Comparison of ENCODE assay signal across 16 mouse cellular contexts in the genomic region with DNA sequence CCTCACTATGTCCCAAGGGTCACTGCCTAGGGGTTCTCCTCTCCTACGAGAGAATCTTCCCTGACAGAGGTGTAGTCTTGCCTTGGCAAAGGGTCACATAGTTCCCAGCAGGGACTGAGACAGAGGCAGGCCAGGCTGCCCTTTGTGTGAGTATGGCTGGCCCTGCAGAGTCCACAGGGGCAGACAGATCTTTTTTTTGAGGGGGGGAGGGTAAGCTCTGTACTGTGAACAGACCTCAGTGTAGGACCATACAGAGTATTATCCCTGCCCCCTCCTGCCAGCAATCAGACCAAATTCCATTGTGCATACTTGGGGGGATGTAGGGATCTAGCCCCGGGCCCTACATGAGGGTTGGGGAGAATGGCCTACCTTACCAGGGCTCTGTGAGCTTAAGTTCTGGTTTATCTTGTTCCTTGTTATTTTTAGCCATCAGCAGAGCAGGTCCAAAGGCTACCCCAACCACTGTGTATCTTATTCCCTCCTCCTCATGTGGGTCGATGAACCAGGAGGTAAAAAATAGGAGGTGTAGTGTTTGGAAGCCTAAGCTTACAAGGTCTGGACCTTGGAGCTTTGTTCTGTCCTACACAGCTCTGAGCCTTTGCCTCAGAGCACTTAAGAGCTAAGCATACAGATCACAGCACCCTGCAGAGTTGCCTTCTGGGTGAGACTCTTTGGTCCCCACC. TPM values are rescaled to one million over a fixed set of nuclear protein-coding genes. Genes with fewer than 3 reads are reported as not detected.
A peak's percentile ranks its signal among the peaks of the same experiment; 100 is the strongest.
DNase-seq lines count a peak whose midpoint lies in the region; ATAC-seq and TF ChIP-seq lines count a peak whose summit lies in the region.
"Had no signal": no experiment of that assay in that cellular context is flagged by ENCODE, and none has a peak within 500 bp of the region (broad histone marks: within the 10 kb centered on the region; RNA-seq: fewer than 3 reads in every experiment).

No protein-coding gene starts in this region.

- no peak overlapping the region for H3K4me3 ChIP-seq in heart, embryonic 15.5 days
- H3K4me3 ChIP-seq in embryonic facial prominence, embryonic 11.5 days (ENCODE audit: low read depth, low read length) = no peak overlapping the region
- no peak overlapping the region for H3K4me3 ChIP-seq in intestine, postnatal 0 days (ENCODE audit: low read depth, low read length)
- H3K4me3 ChIP-seq in stomach, embryonic 15.5 days (replicated peaks) = no peak overlapping the region
- no peak overlapping the region for H3K4me3 ChIP-seq in forebrain, embryonic 15.5 days
- H3K4me3 ChIP-seq: forebrain, embryonic 10.5 days; hindbrain, embryonic 15.5 days; kidney, embryonic 15.5 days; midbrain, embryonic 12.5 days; neural tube, embryonic 15.5 days had no signal

- peak overlapping the region; percentile 59 for H3K27ac ChIP-seq in heart, embryonic 15.5 days
- no peak overlapping the region for H3K27ac ChIP-seq in embryonic facial prominence, embryonic 11.5 days (replicated peaks; ENCODE audit: low read depth, low read length)
- H3K27ac ChIP-seq in intestine, postnatal 0 days (ENCODE audit: low read depth, low read length) = 0 out of 2 replicates have a peak overlapping the region, but pooled peaks have one; percentile 2
- H3K27ac ChIP-seq in stomach, embryonic 15.5 days = peak overlapping the region; percentile 21; the same call in 1 of the 2 replicates
- no peak overlapping the region for H3K27ac ChIP-seq in forebrain, embryonic 15.5 days (replicated peaks)
- H3K27ac ChIP-seq: forebrain, embryonic 10.5 days; hindbrain, embryonic 15.5 days; kidney, embryonic 15.5 days; midbrain, embryonic 12.5 days; neural tube, embryonic 15.5 days had no signal

- no peak; the same call in 1 of the 2 replicates for ATAC-seq in heart, embryonic 15.5 days (replicated peaks; ENCODE audit: insufficient number of reproducible peaks, insufficient read depth, low FRiP score, low read depth)
- 0 out of 2 replicates have a peak, but pooled peaks have one; percentile 40 for ATAC-seq in embryonic facial prominence, embryonic 11.5 days (replicated peaks; ENCODE audit: insufficient number of reproducible peaks, low FRiP score, low TSS enrichment, low read depth)
- ATAC-seq in intestine, postnatal 0 days = peak; percentile 76
- peak; percentile 57; the same call in 1 of the 2 replicates for ATAC-seq in stomach, embryonic 15.5 days (ENCODE audit: insufficient read depth, low FRiP score, low read depth)
- no peak for ATAC-seq in forebrain, embryonic 15.5 days (replicated peaks)

- DNase-seq in heart, postnatal 4 days = no peak
- DNase-seq in embryonic facial prominence, embryonic 11.5 days (ENCODE audit: low spot score) = no peak
- DNase-seq in lung, postnatal 14 days = no peak
- DNase-seq: cerebellum, adult 11 months; cerebellum, postnatal 36 days; lung, adult 18-20 months; thymus, postnatal 25 days had no signal

- peaks cover 4% of the 10 kb centered on the region; the same call in 1 of the 2 replicates for H3K36me3 ChIP-seq in heart, embryonic 15.5 days
- H3K36me3 ChIP-seq in embryonic facial prominence, embryonic 11.5 days (replicated peaks; ENCODE audit: control insufficient read depth, insufficient read depth, low read depth, low read length) = peaks cover 2% of the 10 kb centered on the region
- H3K36me3 ChIP-seq in intestine, postnatal 0 days (ENCODE audit: control insufficient read depth, insufficient read depth) = no peaks in the 10 kb centered on the region
- no peaks in the 10 kb centered on the region for H3K36me3 ChIP-seq in stomach, embryonic 15.5 days
- H3K36me3 ChIP-seq in forebrain, embryonic 15.5 days = 0 out of 2 replicates have a peak, but pooled peaks cover 5% of the 10 kb centered on the region
- H3K36me3 ChIP-seq: hindbrain, embryonic 15.5 days had no signal

- H3K9ac ChIP-seq in heart, embryonic 15.5 days = no peak overlapping the region
- no peak overlapping the region for H3K9ac ChIP-seq in embryonic facial prominence, embryonic 11.5 days (replicated peaks; ENCODE audit: low read length)
- H3K9ac ChIP-seq in intestine, postnatal 0 days (ENCODE audit: low read depth, low read length) = no peak overlapping the region
- H3K9ac ChIP-seq in stomach, embryonic 15.5 days = no peak overlapping the region
- no peak overlapping the region for H3K9ac ChIP-seq in forebrain, embryonic 15.5 days (replicated peaks)
- H3K9ac ChIP-seq: hindbrain, embryonic 15.5 days; kidney, embryonic 15.5 days; midbrain, embryonic 12.5 days; neural tube, embryonic 15.5 days had no signal

- H3K4me1 ChIP-seq in heart, embryonic 15.5 days (replicated peaks) = peaks cover 33% of the 10 kb centered on the region
- H3K4me1 ChIP-seq in embryonic facial prominence, embryonic 11.5 days (ENCODE audit: control insufficient read depth, insufficient read depth, low read length) = no peaks in the 10 kb centered on the region
- no peaks in the 10 kb centered on the region for H3K4me1 ChIP-seq in intestine, postnatal 0 days (replicated peaks; ENCODE audit: control insufficient read depth, insufficient read depth, low read length)
- H3K4me1 ChIP-seq in stomach, embryonic 15.5 days = no peaks in the 10 kb centered on the region
- H3K4me1 ChIP-seq in forebrain, embryonic 15.5 days = no peaks in the 10 kb centered on the region
- H3K4me1 ChIP-seq: forebrain, embryonic 10.5 days; hindbrain, embryonic 15.5 days; kidney, embryonic 15.5 days; midbrain, embryonic 12.5 days; neural tube, embryonic 15.5 days had no signal

- no peak overlapping the region for H3K4me2 ChIP-seq in heart, embryonic 15.5 days
- H3K4me2 ChIP-seq in embryonic facial prominence, embryonic 11.5 days (ENCODE audit: low read depth, low read length) = no peak overlapping the region
- no peak overlapping the region for H3K4me2 ChIP-seq in intestine, postnatal 0 days (replicated peaks; ENCODE audit: low read depth)
- no peak overlapping the region for H3K4me2 ChIP-seq in stomach, embryonic 15.5 days
- H3K4me2 ChIP-seq in forebrain, embryonic 15.5 days (replicated peaks) = no peak overlapping the region
- H3K4me2 ChIP-seq: hindbrain, embryonic 15.5 days; kidney, embryonic 15.5 days; midbrain, embryonic 12.5 days; neural tube, embryonic 15.5 days had no signal

- no peaks in the 10 kb centered on the region for H3K27me3 ChIP-seq in heart, embryonic 15.5 days
- H3K27me3 ChIP-seq in embryonic facial prominence, embryonic 11.5 days (ENCODE audit: control insufficient read depth, insufficient read depth, low read length) = no peaks in the 10 kb centered on the region
- H3K27me3 ChIP-seq in intestine, postnatal 0 days (replicated peaks; ENCODE audit: control insufficient read depth, insufficient read depth, low read length) = no peaks in the 10 kb centered on the region
- no peaks in the 10 kb centered on the region for H3K27me3 ChIP-seq in stomach, embryonic 15.5 days (replicated peaks)
- H3K27me3 ChIP-seq in forebrain, embryonic 15.5 days = no peaks in the 10 kb centered on the region
- H3K27me3 ChIP-seq: hindbrain, embryonic 15.5 days; kidney, embryonic 15.5 days; midbrain, embryonic 12.5 days; neural tube, embryonic 15.5 days had no signal

- H3K9me3 ChIP-seq in heart, embryonic 15.5 days (replicated peaks) = no peaks in the 10 kb centered on the region
- no peaks in the 10 kb centered on the region for H3K9me3 ChIP-seq in embryonic facial prominence, embryonic 11.5 days (replicated peaks; ENCODE audit: control insufficient read depth, low read length)
- H3K9me3 ChIP-seq in intestine, postnatal 0 days (ENCODE audit: control insufficient read depth) = no peaks in the 10 kb centered on the region
- H3K9me3 ChIP-seq in stomach, embryonic 15.5 days = no peaks in the 10 kb centered on the region
- no peaks in the 10 kb centered on the region for H3K9me3 ChIP-seq in forebrain, embryonic 15.5 days
- H3K9me3 ChIP-seq: forebrain, embryonic 10.5 days; hindbrain, embryonic 15.5 days; kidney, embryonic 15.5 days; midbrain, embryonic 12.5 days; neural tube, embryonic 15.5 days had no signal

- TF ChIP-seq CTCF in intestine, postnatal 0 days (IDR thresholded peaks at IDR 0.05; ENCODE audit: low read depth) = no peak

- WGBS in heart, embryonic 15.5 days = 37% methylated on average over 3 of the region's 3 CpGs
- 67% methylated on average over 3 of the region's 3 CpGs for WGBS in embryonic facial prominence, embryonic 11.5 days
- 58% methylated on average over 3 of the region's 3 CpGs for WGBS in intestine, postnatal 0 days
- WGBS in stomach, embryonic 15.5 days = 68% methylated on average over 3 of the region's 3 CpGs
- 68% methylated on average over 3 of the region's 3 CpGs for WGBS in forebrain, embryonic 15.5 days

RNA-seq across cellular contexts. Expression of a gene that starts 46.5 kb away (rescaled TPM):
- 16.0 and 18.2 TPM in 2 replicates for polyA plus RNA-seq in heart, embryonic 15.5 days (2015; fragmentation: Nextera tagmentation; extraction: Ambion mirVana)
- total RNA-seq in heart, postnatal 4 days (2021) = 100 to 1,000 TPM; 104 to 113 TPM
- 5.2 and 6.0 TPM in 2 replicates for polyA plus RNA-seq in embryonic facial prominence, embryonic 11.5 days (2014; fragmentation: Nextera tagmentation; extraction: Ambion mirVana)
- polyA plus RNA-seq in intestine, postnatal 0 days (2015; fragmentation: Nextera tagmentation; extraction: Ambion mirVana) = 25.5 and 26.4 TPM in 2 replicates
- polyA plus RNA-seq in stomach, embryonic 15.5 days (2015; fragmentation: Nextera tagmentation; extraction: Ambion mirVana) = 11.6 and 12.5 TPM in 2 replicates
- polyA plus RNA-seq in forebrain, embryonic 15.5 days (2015; fragmentation: Nextera tagmentation; extraction: Ambion mirVana) = 4.8 and 4.9 TPM in 2 replicates

Comparison
In these comparisons a context has a peak if more than half of its experiments do, and no peak if none do; other contexts are left out.
1. ATAC-seq: peak in embryonic facial prominence, embryonic 11.5 days (single experiment), intestine, postnatal 0 days (single experiment) and stomach, embryonic 15.5 days (single experiment); none in heart, embryonic 15.5 days (single experiment) and forebrain, embryonic 15.5 days (single experiment).
2. H3K27ac ChIP-seq: peak in heart, embryonic 15.5 days (single experiment), intestine, postnatal 0 days (single experiment) and stomach, embryonic 15.5 days (single experiment); none in embryonic facial prominence, embryonic 11.5 days (single experiment) and forebrain, embryonic 15.5 days (single experiment).